Comparison of ENCODE assay signal across 12 mouse cellular contexts in the genomic region with DNA sequence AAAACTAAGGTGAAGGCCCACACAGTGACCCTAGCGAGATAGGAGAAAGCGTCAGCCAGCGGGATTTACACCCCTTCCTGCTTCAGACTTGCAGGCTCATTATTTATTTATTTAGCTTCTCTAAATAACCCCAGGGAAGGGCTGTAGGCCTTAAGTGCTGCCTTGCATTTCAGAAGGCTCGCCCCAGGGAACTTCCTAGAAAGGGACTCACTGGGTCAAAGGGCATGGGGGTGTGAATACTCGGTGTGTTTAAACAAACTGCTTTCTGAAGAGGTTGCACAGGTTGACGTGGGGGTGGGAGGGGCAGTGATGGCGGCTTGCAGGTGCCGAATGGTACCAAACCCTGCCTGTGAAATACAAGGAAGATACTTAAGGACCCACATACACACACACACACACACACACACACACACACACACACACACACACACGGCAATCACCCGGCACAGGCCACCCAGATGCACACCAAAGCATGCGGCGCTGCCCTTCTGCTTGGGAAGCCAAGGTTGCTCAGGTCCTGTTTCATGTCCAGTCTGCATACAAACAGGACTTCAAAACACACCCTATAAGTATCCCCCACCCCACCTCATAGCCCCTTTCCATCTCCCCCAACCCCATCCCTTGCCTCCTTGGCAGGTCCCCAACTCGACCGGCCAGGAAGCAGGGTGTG. TPM values are rescaled to one million over a fixed set of nuclear protein-coding genes. Genes with fewer than 3 reads are reported as not detected.
DNase-seq lines count a peak whose midpoint lies in the region; ATAC-seq lines count a peak whose summit lies in the region.
"Had no signal": no experiment of that assay in that cellular context is flagged by ENCODE, and none has a peak within 500 bp of the region (broad histone marks: within the 10 kb centered on the region; RNA-seq: fewer than 3 reads in every experiment).

No protein-coding gene starts in this region.

- H3K9me3 ChIP-seq in megakaryocyte, embryonic 14.5 days, result no peaks in the 10 kb centered on the region
- H3K9me3 ChIP-seq in limb, embryonic 12.5 days, result no peaks in the 10 kb centered on the region
- H3K9me3 ChIP-seq: limb, embryonic 13.5 days had no signal

- no peaks in the 10 kb centered on the region for H3K36me3 ChIP-seq in megakaryocyte, embryonic 14.5 days (replicated peaks; ENCODE audit: low read length)
- H3K36me3 ChIP-seq in limb, embryonic 12.5 days, result no peaks in the 10 kb centered on the region
- H3K36me3 ChIP-seq: limb, embryonic 13.5 days had no signal

- no peaks in the 10 kb centered on the region for H3K27me3 ChIP-seq in megakaryocyte, embryonic 14.5 days (replicated peaks)
- H3K27me3 ChIP-seq in limb, embryonic 12.5 days, result peaks cover 3% of the 10 kb centered on the region; the same call in 1 of the 2 replicates
- H3K27me3 ChIP-seq: limb, embryonic 13.5 days had no signal

- 36% methylated on average over 14 of the region's 14 CpGs for WGBS in limb, embryonic 12.5 days

- peak overlapping the region; percentile 75; the same call in 1 of the 2 replicates for H3K4me2 ChIP-seq in limb, embryonic 12.5 days

- no peak overlapping the region; the same call in 1 of the 2 replicates for H3K9ac ChIP-seq in limb, embryonic 12.5 days (replicated peaks)
- H3K9ac ChIP-seq: forebrain, postnatal 0 days had no signal

- peak; percentile 29 to 55 for DNase-seq in adrenal gland, adult (ENCODE audit: inconsistent age in 2 of 2, low spot score in 1 of 2)
- DNase-seq in adrenal gland, adult 2 months, result no peak
- peak; percentile 24 for DNase-seq in retina, postnatal 1 day
- DNase-seq in cerebellum, postnatal 10 days, result no peak
- DNase-seq in cerebellum, postnatal 14 days, result no peak
- DNase-seq: forebrain, postnatal 0 days; kidney, postnatal 25 days had no signal

- peak overlapping the region; percentile 93 for H3K4me3 ChIP-seq in megakaryocyte, embryonic 14.5 days (replicated peaks)
- H3K4me3 ChIP-seq in limb, embryonic 12.5 days (replicated peaks), result no peak overlapping the region
- H3K4me3 ChIP-seq: myocyte had no signal

- H3K4me1 ChIP-seq in megakaryocyte, embryonic 14.5 days, result peaks cover 85% of the 10 kb centered on the region
- H3K4me1 ChIP-seq in limb, embryonic 12.5 days (replicated peaks), result peaks cover 28% of the 10 kb centered on the region

- ATAC-seq in megakaryocyte, adult 5-6 weeks (ENCODE audit: poor library complexity, severe bottlenecking), result no peak
- ATAC-seq in limb, embryonic 12.5 days (ENCODE audit: insufficient number of reproducible peaks, insufficient read depth, low FRiP score, low TSS enrichment, low read depth), result no peak
- ATAC-seq: forebrain, postnatal 0 days had no signal

- 0 out of 2 replicates have a peak overlapping the region, but pooled peaks have one; percentile 90 for H3K27ac ChIP-seq in limb, embryonic 12.5 days
- H3K27ac ChIP-seq: limb, embryonic 13.5 days had no signal

RNA-seq across cellular contexts. Expression of a gene that starts 38.7 kb away (rescaled TPM):
- total RNA-seq in adrenal gland, adult 2 months (2021), result 1 to 10 TPM; 2.6 to 3.4 TPM
- 10.0 and 17.2 TPM in 2 replicates for polyA plus RNA-seq in adrenal gland, adult 2 months (2012; rRNA removed)
- 4.3 and 23.7 TPM in 2 replicates for polyA plus RNA-seq in megakaryocyte, embryonic 14.5 days (2012; ENCODE audit: insufficient read depth, low replicate concordance)
- 44.8 and 47.7 TPM in 2 replicates for total RNA-seq in megakaryocyte, adult 5-6 weeks (2015)
- 45.5 and 48.0 TPM in 2 replicates for total RNA-seq in megakaryocyte, adult 5-6 weeks (2017)
- 5.6 and 7.1 TPM in 2 replicates for polyA plus RNA-seq in limb, embryonic 12.5 days (2016; fragmentation: Nextera tagmentation; extraction: Ambion mirVana)

RNA-seq across cellular contexts. Expression of a gene that starts 51.6 kb away (rescaled TPM):
- 100 to 1,000 TPM; 220 to 280 TPM for total RNA-seq in adrenal gland, adult 2 months (2021)
- 331 and 392 TPM in 2 replicates for polyA plus RNA-seq in adrenal gland, adult 2 months (2012; rRNA removed)
- polyA plus RNA-seq in megakaryocyte, embryonic 14.5 days (2012; ENCODE audit: insufficient read depth, low replicate concordance), result 140 and 280 TPM in 2 replicates
- total RNA-seq in megakaryocyte, adult 5-6 weeks (2015), result 111 and 128 TPM in 2 replicates
- total RNA-seq in megakaryocyte, adult 5-6 weeks (2017), result 84.1 and 107 TPM in 2 replicates
- 368 and 379 TPM in 2 replicates for polyA plus RNA-seq in limb, embryonic 12.5 days (2016; fragmentation: Nextera tagmentation; extraction: Ambion mirVana)

Comparison
In these comparisons a context has a peak if more than half of its experiments do, and no peak if none do; other contexts are left out.
1. DNase-seq: peak in adrenal gland, adult (2 of 2) and retina, postnatal 1 day (single experiment); none in adrenal gland, adult 2 months (single experiment), cerebellum, postnatal 10 days (0 of 2) and cerebellum, postnatal 14 days (0 of 2).